Mouse (Mus musculus): ENCODE measurements around the gene Anapc15-ps. TPM values are rescaled to one million over a fixed set of nuclear protein-coding genes. Genes with fewer than 3 reads are reported as not detected.

Gene Anapc15-ps
- polyA plus RNA-seq, 1 experiment from 2014 or later, result not detected

- Histone ChIP-seq H3K27ac (ENCODE audit: poor library complexity, severe bottlenecking) (no peak overlapping the region), H3K4me2 (peak overlapping the region; percentile 47), H3K9me3 (replicated peaks) (no peaks in the 10 kb centered on the region), H3K9ac (0 out of 2 replicates have a peak overlapping the region, but pooled peaks have one; percentile 25), H3K4me3 (peak overlapping the region; percentile 13), H3K36me3 (no peaks in the 10 kb centered on the region), H3K4me1 (replicated peaks) (peaks cover 35% of the 10 kb centered on the region), H3K27me3 (replicated peaks) (no peaks in the 10 kb centered on the region)
- 56% methylated on average over 28 of the region's 28 CpGs for WGBS
- ATAC-seq (ENCODE audit: insufficient number of reproducible peaks, low FRiP score), result no peak
Observed at GRCm38 (mm10) chr10:95680153-95681057, 7.2 kb upstream of the Anapc15-ps start.

- no peaks in the 10 kb centered on the region for H3K9me3 ChIP-seq (replicated peaks)
- no peak overlapping the region for H3K4me3 ChIP-seq
- 75% methylated on average over 5 of the region's 5 CpGs for WGBS
- H3K27me3 ChIP-seq (replicated peaks), result no peaks in the 10 kb centered on the region
- no peak overlapping the region for H3K9ac ChIP-seq
- no peak overlapping the region for H3K27ac ChIP-seq (ENCODE audit: poor library complexity, severe bottlenecking)
- no peak overlapping the region for H3K4me2 ChIP-seq
- ATAC-seq (ENCODE audit: insufficient number of reproducible peaks, low FRiP score), result no peak
- H3K4me1 ChIP-seq (replicated peaks), result peaks cover 35% of the 10 kb centered on the region
- H3K36me3 ChIP-seq, result no peaks in the 10 kb centered on the region
Observed at GRCm38 (mm10) chr10:95679131-95679530, 5.9 kb upstream of the Anapc15-ps start.

- H3K4me3 ChIP-seq, result no peak overlapping the region
- H3K27ac ChIP-seq (ENCODE audit: poor library complexity, severe bottlenecking), result 0 out of 2 replicates have a peak overlapping the region, but pooled peaks have one; percentile 21
- H3K36me3 ChIP-seq, result no peaks in the 10 kb centered on the region
- H3K4me1 ChIP-seq (replicated peaks), result peaks cover 35% of the 10 kb centered on the region
- no peak overlapping the region for H3K4me2 ChIP-seq
- no peaks in the 10 kb centered on the region for H3K27me3 ChIP-seq (replicated peaks)
- WGBS, result 63% methylated on average over 2 of the region's 2 CpGs
- no peak for ATAC-seq (ENCODE audit: insufficient number of reproducible peaks, low FRiP score)
- no peak overlapping the region for H3K9ac ChIP-seq
- H3K9me3 ChIP-seq (replicated peaks), result no peaks in the 10 kb centered on the region
Observed at GRCm38 (mm10) chr10:95678661-95679060, 5.4 kb upstream of the Anapc15-ps start.

GRCm38 (mm10) chr10:95678241-95678640 lies 5.0 kb upstream of the Anapc15-ps start:
- 64% methylated on average over 7 of the region's 7 CpGs for WGBS

GRCm38 (mm10) chr10:95677356-95678109 lies 4.3 kb upstream of the Anapc15-ps start:
- 29% methylated on average over 22 of the region's 22 CpGs for WGBS
- Histone ChIP-seq H3K9me3 (replicated peaks) (0 out of 2 replicates have a peak, but pooled peaks cover 3% of the 10 kb centered on the region), H3K27me3 (replicated peaks) (no peaks in the 10 kb centered on the region), H3K27ac (ENCODE audit: poor library complexity, severe bottlenecking) (peak overlapping the region; percentile 68), H3K4me2 (peak overlapping the region; percentile 61), H3K9ac (no peak overlapping the region), H3K4me3 (peak overlapping the region; percentile 23), H3K36me3 (no peaks in the 10 kb centered on the region), H3K4me1 (replicated peaks) (peaks cover 35% of the 10 kb centered on the region)
- peak; percentile 80 for ATAC-seq (ENCODE audit: insufficient number of reproducible peaks, low FRiP score)

More at GRCm38 (mm10) chr10:95678241-95678640, 5.0 kb upstream of the Anapc15-ps start:
- Histone ChIP-seq H3K4me1 (replicated peaks) (peaks cover 35% of the 10 kb centered on the region), H3K36me3 (no peaks in the 10 kb centered on the region), H3K27ac (ENCODE audit: poor library complexity, severe bottlenecking) (peak overlapping the region; percentile 68), H3K9me3 (replicated peaks) (0 out of 2 replicates have a peak, but pooled peaks cover under 1% of the 10 kb centered on the region), H3K4me2 (peak overlapping the region; percentile 61), H3K9ac (no peak overlapping the region), H3K27me3 (replicated peaks) (no peaks in the 10 kb centered on the region), H3K4me3 (peak overlapping the region; percentile 23; the same call in 1 of the 2 replicates)
- no peak for ATAC-seq (ENCODE audit: insufficient number of reproducible peaks, low FRiP score)

- Histone ChIP-seq H3K36me3 (no peaks in the 10 kb centered on the region), H3K4me2 (peak overlapping the region; percentile 61), H3K9me3 (replicated peaks) (0 out of 2 replicates have a peak, but pooled peaks cover 3% of the 10 kb centered on the region), H3K4me3 (no peak overlapping the region), H3K9ac (no peak overlapping the region), H3K27me3 (replicated peaks) (no peaks in the 10 kb centered on the region), H3K4me1 (replicated peaks) (peaks cover 35% of the 10 kb centered on the region), H3K27ac (ENCODE audit: poor library complexity, severe bottlenecking) (0 out of 2 replicates have a peak overlapping the region, but pooled peaks have one; percentile 4)
- no peak for ATAC-seq (ENCODE audit: insufficient number of reproducible peaks, low FRiP score)
- WGBS, result 48% methylated on average over 5 of the region's 5 CpGs
Observed at GRCm38 (mm10) chr10:95676991-95677355, 3.7 kb upstream of the Anapc15-ps start.

GRCm38 (mm10) chr10:95676387-95676786 lies 3.1 kb upstream of the Anapc15-ps start:
- H3K4me1 ChIP-seq (replicated peaks), result peaks cover 35% of the 10 kb centered on the region
- H3K36me3 ChIP-seq, result no peaks in the 10 kb centered on the region
- 91% methylated on average over 2 of the region's 2 CpGs for WGBS
- H3K27ac ChIP-seq (ENCODE audit: poor library complexity, severe bottlenecking), result no peak overlapping the region
- H3K27me3 ChIP-seq (replicated peaks), result no peaks in the 10 kb centered on the region
- ATAC-seq (ENCODE audit: insufficient number of reproducible peaks, low FRiP score), result no peak
- H3K4me3 ChIP-seq, result no peak overlapping the region
- 0 out of 2 replicates have a peak, but pooled peaks cover 3% of the 10 kb centered on the region for H3K9me3 ChIP-seq (replicated peaks)
- no peak overlapping the region for H3K9ac ChIP-seq
- no peak overlapping the region for H3K4me2 ChIP-seq

- no peak overlapping the region for H3K27ac ChIP-seq (ENCODE audit: poor library complexity, severe bottlenecking)
- no peak; the same call in 1 of the 2 replicates for ATAC-seq (ENCODE audit: insufficient number of reproducible peaks, low FRiP score)
Observed at GRCm38 (mm10) chr10:95670781-95671780, 2.2 kb downstream of the Anapc15-ps start.

GRCm38 (mm10) chr10:95669872-95670271 lies 3.4 kb downstream of the Anapc15-ps start:
- H3K27ac ChIP-seq (ENCODE audit: poor library complexity, severe bottlenecking), result no peak overlapping the region
- no peak overlapping the region for H3K4me3 ChIP-seq
- no peaks in the 10 kb centered on the region for H3K27me3 ChIP-seq (replicated peaks)
- ATAC-seq (ENCODE audit: insufficient number of reproducible peaks, low FRiP score), result no peak
- WGBS, result 84% methylated on average over 4 of the region's 4 CpGs
- 0 out of 2 replicates have a peak, but pooled peaks cover 3% of the 10 kb centered on the region for H3K9me3 ChIP-seq (replicated peaks)
- no peak overlapping the region for H3K4me2 ChIP-seq
- peaks cover 4% of the 10 kb centered on the region; the same call in 1 of the 2 replicates for H3K4me1 ChIP-seq (replicated peaks)
- H3K36me3 ChIP-seq, result no peaks in the 10 kb centered on the region
- H3K9ac ChIP-seq, result no peak overlapping the region

More at GRCm38 (mm10) chr10:95670781-95671780, 2.2 kb downstream of the Anapc15-ps start:
- Histone ChIP-seq H3K4me1 (replicated peaks) (peaks cover 4% of the 10 kb centered on the region), H3K9me3 (replicated peaks) (0 out of 2 replicates have a peak, but pooled peaks cover 3% of the 10 kb centered on the region), H3K4me2 (no peak overlapping the region), H3K9ac (no peak overlapping the region), H3K4me3 (no peak overlapping the region), H3K36me3 (no peaks in the 10 kb centered on the region), H3K27me3 (replicated peaks) (no peaks in the 10 kb centered on the region)
- WGBS, result 81% methylated on average over 21 of the region's 21 CpGs

GRCm38 (mm10) chr10:95669034-95669433 lies 4.2 kb downstream of the Anapc15-ps start:
- Histone ChIP-seq H3K9me3 (replicated peaks) (0 out of 2 replicates have a peak, but pooled peaks cover 3% of the 10 kb centered on the region), H3K4me3 (no peak overlapping the region), H3K36me3 (no peaks in the 10 kb centered on the region), H3K27ac (ENCODE audit: poor library complexity, severe bottlenecking) (no peak overlapping the region), H3K9ac (no peak overlapping the region), H3K4me2 (no peak overlapping the region), H3K4me1 (replicated peaks) (peaks cover 4% of the 10 kb centered on the region; the same call in 1 of the 2 replicates), H3K27me3 (replicated peaks) (no peaks in the 10 kb centered on the region)
- no peak for ATAC-seq (ENCODE audit: insufficient number of reproducible peaks, low FRiP score)
- WGBS, result 87% methylated on average over 3 of the region's 3 CpGs

Data from heart, embryonic 12.5 days (tissue).